Mouse (Mus musculus): ENCODE results near the gene Slc12a1. TPM values are rescaled to one million over a fixed set of nuclear protein-coding genes. Genes with fewer than 3 reads are reported as not detected.

The Slc12a1 gene
- not detected in 2 replicates for polyA plus RNA-seq (2015; fragmentation: Nextera tagmentation; extraction: Ambion mirVana)

GRCm38 (mm10) chr2:125152388-125152787 is at the start of gene Slc12a1:
TSS of gene Slc12a1 (plus strand) at chr2:125152505.

GRCm38 (mm10) chr2:125123477-125123852 is 28.8 kb upstream of the Slc12a1 start, which contains the start of gene Myef2:
TSS of gene Myef2 (minus strand) at chr2:125123661.

GRCm38 (mm10) chr2:125135903-125136811 is 16.1 kb upstream of the Slc12a1 start, which contains the start of gene Ctxn2:
TSS of gene Ctxn2 (plus strand) at chr2:125136692.

GRCm38 (mm10) chr2:125247108-125247961 is 95.0 kb downstream of the Slc12a1 start, which contains the start of gene Dut:
TSS of gene Dut (plus strand) at chr2:125247190.

Other genes starting within 250 kb of the Slc12a1 start
- gene Slc24a5, start 84.4 kb upstream of the Slc12a1 start, polyA plus RNA-seq (2015; fragmentation: Nextera tagmentation; extraction: Ambion mirVana) = 0.38 and 0.79 TPM in 2 replicates
- 22.9 and 23.4 TPM in 2 replicates for gene Myef2, start 28.8 kb upstream of the Slc12a1 start, polyA plus RNA-seq (2015; fragmentation: Nextera tagmentation; extraction: Ambion mirVana)
- gene Ctxn2, start 15.8 kb upstream of the Slc12a1 start, polyA plus RNA-seq (2015; fragmentation: Nextera tagmentation; extraction: Ambion mirVana) = not detected in 2 replicates
- gene Dut, start 94.7 kb downstream of the Slc12a1 start, polyA plus RNA-seq (2015; fragmentation: Nextera tagmentation; extraction: Ambion mirVana) = 31.8 and 40.3 TPM in 2 replicates

Measured in skeletal muscle tissue, postnatal 0 days (tissue).